Mouse (Mus musculus) midbrain, postnatal 0 days (tissue): Measurements from ENCODE around the gene Kcnc3. TPM values are rescaled to one million over a fixed set of nuclear protein-coding genes. Genes with fewer than 3 reads are reported as not detected.

Experiments used
- ATAC-seq: fragments of 200-750 bp; cut with Nextera tagmentation; 2 replicates; pipeline ENCODE4 v1.8.0; 2017; ENCODE audit warnings: moderate number of reproducible peaks, mild to moderate bottlenecking, moderate TSS enrichment, moderate library complexity; ENCODE audit not compliant: low FRiP score
- DNase-seq: peaks from one replicate; pipeline ENCODE4 v3.0.0-alpha.2; 2015; ENCODE audit warnings: low spot score
- H3K27ac ChIP-seq: fragments of 300-500 bp; sonication (generic); 2 replicates; pipeline ENCODE4 v1.5.1; 2014; ENCODE audit warnings: low read depth, mild to moderate bottlenecking, low read length, mixed read lengths
- H3K27me3 ChIP-seq: fragments of 300-500 bp; sonication (generic); 2 replicates; pipeline ENCODE4 v1.6.1; 2014; ENCODE audit warnings: low read length, control low read depth, mixed read lengths; ENCODE audit not compliant: insufficient read depth
- H3K36me3 ChIP-seq: fragments of 300-500 bp; sonication (generic); 2 replicates; pipeline ENCODE4 v1.6.1; 2014; ENCODE audit warnings: low read length, control low read depth, mixed read lengths; ENCODE audit not compliant: insufficient read depth
- H3K4me1 ChIP-seq: fragments of 300-500 bp; sonication (generic); 2 replicates; pipeline ENCODE4 v1.6.1; 2014; ENCODE audit warnings: mild to moderate bottlenecking, control low read depth, antibody characterized with exemption, low read length, mixed read lengths; ENCODE audit not compliant: insufficient read depth
- H3K4me2 ChIP-seq: fragments of 300-500 bp; sonication (generic); 2 replicates; pipeline ENCODE4 v1.6.1; 2014; ENCODE audit warnings: low read depth, mild to moderate bottlenecking, low read length, mixed read lengths; ENCODE audit not compliant: poor library complexity, severe bottlenecking
- H3K4me3 ChIP-seq: fragments of 300-500 bp; sonication (generic); 2 replicates; pipeline ENCODE4 v1.5.1; 2014; ENCODE audit warnings: low read depth, mild to moderate bottlenecking, low read length, moderate library complexity
- H3K9ac ChIP-seq: fragments of 300-500 bp; sonication (generic); replicated peaks from 2 replicates; pipeline ENCODE4 v1.6.1; 2014; ENCODE audit warnings: mild to moderate bottlenecking, low read length, moderate library complexity, mixed read lengths; ENCODE audit not compliant: poor library complexity, severe bottlenecking
- H3K9me3 ChIP-seq: fragments of 300-500 bp; sonication (generic); 2 replicates; pipeline ENCODE4 v1.6.1; 2016; ENCODE audit warnings: low read length, control low read depth
- CTCF ChIP-seq: IDR thresholded peaks from 2 replicates; pipeline ENCODE4 v1.5.1; 2016; ENCODE audit warnings: antibody characterized with exemption, mild to moderate bottlenecking
- WGBS: fragments of 180-500 bp; shearing (Covaris S2); extraction: QIAGEN DNeasy Blood & Tissue Kit; methylation state at CpG from one replicate; pipeline ENCODE4 v1.1.7; 2014; 5-methylcytosine and 5-hydroxymethylcytosine counted together
- polyA plus RNA-seq: library from polyadenylated mRNA; unstranded; fragments of >200 nt; fragmentation: Nextera tagmentation; extraction: Ambion mirVana; gene quantifications from 2 replicates; pipeline ENCODE4 v1.2.1, GENCODE M21; 2015
- total RNA-seq: library from RNA; depleted of rRNA; stranded (reverse); fragments of >200 nt; gene quantifications from 2 replicates; pipeline ENCODE4 v1.2.3, GENCODE M21; 2014

The Kcnc3 gene
- total and polyA plus RNA-seq, 2 experiments from 2014 or later: 6.6 to 25.4 TPM

DNA sequence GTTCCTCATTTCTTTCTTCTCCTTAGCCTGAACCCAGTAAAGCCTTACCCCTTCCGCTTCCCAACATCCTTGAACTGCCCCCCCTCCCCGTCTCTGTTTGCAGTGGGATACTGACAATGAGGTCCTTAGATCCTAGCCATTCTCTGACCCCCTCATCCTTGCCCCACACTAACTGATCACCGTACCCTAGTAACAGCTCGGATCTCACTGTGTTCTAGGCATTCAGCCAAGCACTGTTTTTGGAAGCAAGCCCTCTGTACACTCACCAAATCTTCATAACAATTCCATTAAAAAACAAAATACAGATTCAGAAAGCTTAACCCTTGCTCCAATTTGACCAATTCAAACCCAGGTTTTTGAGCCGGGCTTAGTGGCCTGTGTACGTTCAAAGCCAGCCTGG lies 3.8 kb downstream of the Kcnc3 start:
- H3K9ac ChIP-seq: peak overlapping the region; percentile 58
- peak overlapping the region; percentile 70 for H3K4me3 ChIP-seq
- H3K27ac ChIP-seq: peak overlapping the region; percentile 78
- TF ChIP-seq CTCF: no peak
- ATAC-seq (no peak), DNase-seq (peak; percentile 73)
- H3K36me3 ChIP-seq: peaks cover 10% of the 10 kb centered on the region
- no peaks in the 10 kb centered on the region for H3K9me3 ChIP-seq
- H3K4me1 ChIP-seq: peaks cover 18% of the 10 kb centered on the region
- no peaks in the 10 kb centered on the region for H3K27me3 ChIP-seq
- WGBS: 44% methylated on average over 6 of the region's 6 CpGs
- peak overlapping the region; percentile 91 for H3K4me2 ChIP-seq

DNA sequence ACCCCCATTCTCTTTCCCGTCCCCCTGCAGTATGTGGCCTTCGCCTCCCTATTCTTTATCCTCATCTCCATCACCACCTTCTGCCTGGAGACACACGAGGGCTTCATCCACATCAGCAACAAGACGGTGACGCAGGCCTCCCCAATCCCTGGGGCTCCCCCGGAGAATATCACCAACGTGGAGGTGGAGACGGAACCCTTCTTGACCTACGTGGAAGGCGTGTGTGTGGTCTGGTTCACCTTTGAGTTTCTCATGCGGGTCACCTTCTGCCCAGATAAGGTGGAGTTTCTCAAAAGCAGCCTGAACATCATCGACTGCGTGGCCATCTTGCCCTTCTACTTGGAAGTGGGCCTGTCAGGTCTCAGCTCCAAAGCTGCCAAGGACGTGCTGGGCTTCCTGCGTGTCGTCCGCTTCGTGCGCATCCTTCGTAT lies 4.7 kb downstream of the Kcnc3 start:
- Histone ChIP-seq H3K9ac (no peak overlapping the region), H3K4me3 (no peak overlapping the region), H3K36me3 (peaks cover 10% of the 10 kb centered on the region), H3K27me3 (no peaks in the 10 kb centered on the region), H3K27ac (no peak overlapping the region), H3K4me2 (no peak overlapping the region), H3K4me1 (peaks cover 18% of the 10 kb centered on the region), H3K9me3 (no peaks in the 10 kb centered on the region)
- TF ChIP-seq CTCF: no peak
- no peak for ATAC-seq
- DNase-seq: no peak
- WGBS: 93% methylated on average over 20 of the region's 20 CpGs

DNA sequence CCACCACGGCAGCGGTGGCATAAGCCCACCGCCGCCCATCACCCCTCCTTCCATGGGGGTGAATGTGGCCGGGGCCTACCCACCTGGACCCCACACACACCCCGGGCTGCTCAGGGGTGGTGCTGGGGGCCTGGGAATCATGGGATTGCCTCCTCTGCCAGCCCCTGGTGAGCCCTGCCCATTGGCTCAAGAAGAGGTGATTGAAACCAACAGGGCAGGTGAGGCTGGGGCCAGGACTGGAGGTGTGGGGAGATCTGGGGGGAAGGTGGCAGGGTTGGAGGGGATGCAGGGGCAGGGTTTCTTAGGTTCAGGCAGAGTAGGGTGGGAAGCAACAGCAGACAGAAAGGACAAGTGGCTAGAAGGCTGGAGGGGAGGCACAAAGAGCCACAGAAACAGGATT lies 5.6 kb downstream of the Kcnc3 start:
- H3K4me3 ChIP-seq: no peak overlapping the region
- no peak for TF ChIP-seq CTCF
- DNase-seq: no peak
- WGBS: 92% methylated on average over 5 of the region's 6 CpGs
- no peak for ATAC-seq
- no peaks in the 10 kb centered on the region for H3K9me3 ChIP-seq
- no peak overlapping the region for H3K4me2 ChIP-seq
- peaks cover 18% of the 10 kb centered on the region for H3K4me1 ChIP-seq
- no peak overlapping the region for H3K9ac ChIP-seq
- H3K27ac ChIP-seq: no peak overlapping the region
- H3K36me3 ChIP-seq: peaks cover 10% of the 10 kb centered on the region
- H3K27me3 ChIP-seq: no peaks in the 10 kb centered on the region

DNA sequence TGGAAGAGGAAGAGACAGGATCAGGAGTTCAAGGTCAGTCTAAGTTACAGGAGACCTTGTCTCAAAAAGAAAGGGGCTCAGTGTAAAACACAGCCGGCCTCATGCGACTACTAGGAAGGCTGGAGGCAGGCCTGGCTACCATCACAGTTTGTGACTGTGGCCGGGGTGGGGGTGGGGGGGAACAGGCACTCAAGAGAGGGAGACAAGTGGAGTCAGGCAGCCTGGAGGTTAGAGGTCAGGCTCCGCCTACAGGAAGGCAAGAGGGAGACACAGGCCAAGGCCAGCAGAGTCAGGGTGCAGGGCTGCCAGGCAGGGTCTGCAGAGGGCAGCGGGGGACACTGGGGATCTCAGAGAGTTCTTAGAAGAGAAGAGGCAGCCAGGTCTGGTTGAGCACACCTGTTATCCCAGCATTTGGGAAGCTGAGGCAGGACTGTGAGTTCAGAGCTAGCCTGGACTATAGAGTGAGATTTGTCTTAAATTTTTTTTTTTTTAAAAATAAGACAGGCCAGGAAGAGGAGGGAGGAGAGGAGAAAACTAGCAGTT lies 6.6 kb downstream of the Kcnc3 start:
- H3K9me3 ChIP-seq: no peaks in the 10 kb centered on the region
- H3K4me1 ChIP-seq: peaks cover 16% of the 10 kb centered on the region
- 67% methylated on average over 5 of the region's 5 CpGs for WGBS
- H3K27ac ChIP-seq: no peak overlapping the region
- H3K4me2 ChIP-seq: no peak overlapping the region
- H3K9ac ChIP-seq: no peak overlapping the region
- H3K4me3 ChIP-seq: no peak overlapping the region
- H3K36me3 ChIP-seq: peaks cover 10% of the 10 kb centered on the region
- DNase-seq: no peak
- TF ChIP-seq CTCF: no peak
- H3K27me3 ChIP-seq: peaks cover under 1% of the 10 kb centered on the region; the same call in 1 of the 2 replicates
- ATAC-seq: no peak

- no peak for ATAC-seq
- H3K4me3 ChIP-seq: no peak overlapping the region
- no peak overlapping the region for H3K4me2 ChIP-seq
- no peak overlapping the region for H3K27ac ChIP-seq
- H3K36me3 ChIP-seq: peaks cover 10% of the 10 kb centered on the region
- no peak overlapping the region for H3K9ac ChIP-seq
- TF ChIP-seq CTCF: no peak
- H3K4me1 ChIP-seq: peaks cover 11% of the 10 kb centered on the region
- H3K9me3 ChIP-seq: no peaks in the 10 kb centered on the region
- 84% methylated on average over 4 of the region's 4 CpGs for WGBS
- DNase-seq: no peak
- peaks cover 6% of the 10 kb centered on the region; the same call in 1 of the 2 replicates for H3K27me3 ChIP-seq
Measured at GRCm38 (mm10) chr7:44597666-44598065, 7.2 kb downstream of the Kcnc3 start.

DNA sequence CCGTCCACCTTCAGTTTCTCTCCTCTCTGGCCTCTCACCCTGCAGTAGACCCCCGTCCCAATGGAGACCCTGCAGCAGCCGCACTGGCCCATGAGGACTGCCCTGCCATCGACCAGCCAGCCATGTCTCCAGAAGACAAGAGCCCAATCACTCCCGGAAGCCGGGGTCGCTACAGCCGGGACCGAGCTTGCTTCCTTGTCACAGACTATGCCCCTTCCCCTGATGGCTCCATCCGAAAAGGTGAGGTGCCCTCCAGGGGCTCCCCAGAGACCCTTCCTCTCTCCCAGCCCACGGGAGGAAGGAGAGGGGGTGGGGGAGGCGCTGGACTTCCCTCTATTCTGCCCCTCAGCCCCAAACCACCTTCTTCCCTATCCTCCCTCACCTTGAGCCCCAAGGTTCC lies 7.9 kb downstream of the Kcnc3 start:
- no peak for DNase-seq
- Histone ChIP-seq H3K4me1 (peaks cover 5% of the 10 kb centered on the region; the same call in 1 of the 2 replicates), H3K4me2 (no peak overlapping the region), H3K9ac (no peak overlapping the region), H3K9me3 (no peaks in the 10 kb centered on the region), H3K36me3 (peaks cover 10% of the 10 kb centered on the region), H3K27ac (no peak overlapping the region), H3K4me3 (no peak overlapping the region), H3K27me3 (peaks cover 13% of the 10 kb centered on the region; the same call in 1 of the 2 replicates)
- no peak for TF ChIP-seq CTCF
- no peak for ATAC-seq
- WGBS: 81% methylated on average over 10 of the region's 12 CpGs
